In the genomic region with DNA sequence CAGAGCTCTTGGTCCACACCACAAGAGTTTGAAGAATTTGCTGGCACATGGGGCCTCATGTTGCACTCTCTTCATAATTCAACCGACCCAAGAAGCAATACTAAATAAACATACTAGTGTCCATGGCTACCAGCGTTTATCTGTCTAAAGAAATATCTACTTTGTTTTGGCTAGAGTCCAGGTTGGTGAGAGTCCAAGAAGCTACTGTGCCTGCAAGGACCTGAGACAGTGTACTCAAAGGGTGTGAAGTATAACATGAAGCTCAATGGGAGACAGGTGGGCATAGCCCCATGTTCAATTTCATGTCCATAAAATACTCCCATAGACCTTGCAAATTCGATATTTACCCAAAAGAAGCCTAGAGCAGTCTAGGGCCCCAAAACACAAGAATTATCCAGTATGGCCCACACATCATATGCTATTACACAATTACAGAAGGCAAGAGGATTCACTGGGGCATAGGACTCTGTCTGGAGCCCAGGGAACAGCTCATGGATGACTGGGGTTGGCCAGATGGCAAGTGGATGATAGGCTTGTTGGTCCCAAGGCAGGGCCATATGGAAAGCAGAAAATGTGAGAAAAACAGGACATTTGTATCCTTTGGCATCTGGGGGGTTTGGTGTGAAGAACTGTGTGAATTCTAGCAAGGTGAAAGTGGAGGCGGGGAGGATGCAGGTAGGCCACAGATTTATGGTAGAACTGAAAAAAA, we compare ENCODE assay signal across 18 mouse cellular contexts. TPM values are rescaled to one million over a fixed set of nuclear protein-coding genes. Genes with fewer than 3 reads are reported as not detected.
DNase-seq lines count a peak whose midpoint lies in the region; TF ChIP-seq lines count a peak whose summit lies in the region.
"Had no signal": no experiment of that assay in that cellular context is flagged by ENCODE, and none has a peak within 500 bp of the region (broad histone marks: within the 10 kb centered on the region; RNA-seq: fewer than 3 reads in every experiment).

No protein-coding gene starts in this region.

- no peak for TF ChIP-seq CTCF in layer of hippocampus, adult 2 months (conservative IDR thresholded peaks at IDR 0.05)

- DNase-seq in layer of hippocampus, adult 2 months (ENCODE audit: low spot score in 2 of 2), result no peak
- no peak for DNase-seq in layer of hippocampus, adult 11-12 months (ENCODE audit: low spot score)
- DNase-seq in MN1 (ENCODE audit: low spot score), result peak; percentile 43
- DNase-seq in adipocyte (ENCODE audit: low spot score), result peak; percentile 83
- DNase-seq in cerebellum, adult 8-10 months, result peak; percentile 67
- DNase-seq in frontal cortex, postnatal 14 days (ENCODE audit: low spot score in 2 of 2), result no peak
- DNase-seq in kidney, postnatal 14 days, result no peak
- no peak for DNase-seq in right cerebral cortex, adult 2 months (ENCODE audit: low spot score in 2 of 2)
- DNase-seq: adrenal gland, adult 2 months; gastrocnemius, postnatal 25 days; heart, postnatal 14 days; kidney, adult 18-20 months; thymus, postnatal 25 days had no signal

- H3K27ac ChIP-seq in layer of hippocampus, adult 2 months, result peak overlapping the region; percentile 81
- H3K27ac ChIP-seq: embryonic facial prominence, embryonic 13.5 days; heart, embryonic 10.5 days; limb, embryonic 10.5 days; midbrain, embryonic 10.5 days; neural tube, embryonic 13.5 days had no signal

- H3K4me3 ChIP-seq in layer of hippocampus, adult 2 months, result no peak overlapping the region
- H3K4me3 ChIP-seq: embryonic facial prominence, embryonic 13.5 days; heart, embryonic 10.5 days; limb, embryonic 10.5 days; midbrain, embryonic 10.5 days; neural tube, embryonic 13.5 days had no signal

RNA-seq across cellular contexts. Expression of a gene that starts 20.8 kb away (rescaled TPM):
- 100 to 1,000 TPM; 150 to 155 TPM for total RNA-seq in layer of hippocampus, adult 2 months (2021)

Comparison
In these comparisons a context has a peak if more than half of its experiments do, and no peak if none do; other contexts are left out.
1. DNase-seq: peak in MN1 (single experiment), adipocyte (single experiment) and cerebellum, adult 8-10 months (single experiment); none in layer of hippocampus, adult 2 months (0 of 2), layer of hippocampus, adult 11-12 months (single experiment), frontal cortex, postnatal 14 days (0 of 2), kidney, postnatal 14 days (single experiment) and right cerebral cortex, adult 2 months (0 of 2).